Mouse (Mus musculus) C2C12 (cell line): ENCODE results near the gene Cops9. TPM values are rescaled to one million over a fixed set of nuclear protein-coding genes. Genes with fewer than 3 reads are reported as not detected.

ENCODE experiments used
- H3K27me3 ChIP-seq: one replicate; pipeline ENCODE4 v1.6.1; 2011; ENCODE audit not compliant: control insufficient read depth, insufficient read depth, insufficient read length
- H3K36me3 ChIP-seq: one replicate; pipeline ENCODE4 v1.6.1; 2011; ENCODE audit not compliant: control insufficient read depth, insufficient read depth
- H3K4me3 ChIP-seq: one replicate; pipeline ENCODE4 v1.5.1; 2011; ENCODE audit warnings: mild to moderate bottlenecking, control low read depth; ENCODE audit not compliant: poor library complexity, insufficient read depth, severe bottlenecking
- H3K79me2 ChIP-seq: one replicate; pipeline ENCODE4 v1.6.1; 2011; ENCODE audit not compliant: control insufficient read depth, insufficient read depth
- H3K79me3 ChIP-seq: one replicate; pipeline ENCODE4 v1.6.1; 2011; ENCODE audit warnings: low read depth, control low read depth
- H3ac ChIP-seq: one replicate; pipeline ENCODE3; 2011; ENCODE audit warnings: low read depth; ENCODE audit not compliant: control insufficient read depth, insufficient read length
- CEBPB ChIP-seq: IDR thresholded peaks from one replicate; pipeline ENCODE4 v1.6.1; 2011; ENCODE audit warnings: low read depth, mild to moderate bottlenecking, control low read depth, moderate library complexity
- CTCF ChIP-seq: IDR thresholded peaks from one replicate; pipeline ENCODE4 v1.5.1; 2011; ENCODE audit not compliant: control insufficient read depth, insufficient read depth, insufficient read length
- FOSL1 ChIP-seq: IDR thresholded peaks from one replicate; pipeline ENCODE4 v1.8.0; 2011; ENCODE audit warnings: mild to moderate bottlenecking, low read length; ENCODE audit not compliant: poor library complexity, insufficient read depth, severe bottlenecking
- MAX ChIP-seq: IDR thresholded peaks from one replicate; pipeline ENCODE4 v1.6.1; 2011; ENCODE audit warnings: mild to moderate bottlenecking, control low read depth
- MYOD1 ChIP-seq: IDR thresholded peaks from one replicate; pipeline ENCODE4 v1.6.1; 2011; ENCODE audit warnings: low read depth; ENCODE audit not compliant: control insufficient read depth, insufficient read length
- MYOG ChIP-seq: IDR thresholded peaks from one replicate; pipeline ENCODE4 v1.6.1; 2011; ENCODE audit not compliant: control insufficient read depth, insufficient read length; ENCODE audit errors: extremely low read depth
- USF1 ChIP-seq: IDR thresholded peaks from one replicate; pipeline ENCODE4 v1.6.1; 2011; ENCODE audit warnings: low read depth, mild to moderate bottlenecking, control low read depth, moderate library complexity
- polyA plus RNA-seq: library from polyadenylated mRNA; unstranded; fragments of >200 nt; fragmentation: generic; extraction: Trizol; gene quantifications from one replicate; pipeline ENCODE4 v1.2.1, GENCODE M21; 2012; ENCODE audit warnings: missing spikeins

Cops9 gene
- polyA plus RNA-seq, 1 experiment, result 430 TPM

DNA sequence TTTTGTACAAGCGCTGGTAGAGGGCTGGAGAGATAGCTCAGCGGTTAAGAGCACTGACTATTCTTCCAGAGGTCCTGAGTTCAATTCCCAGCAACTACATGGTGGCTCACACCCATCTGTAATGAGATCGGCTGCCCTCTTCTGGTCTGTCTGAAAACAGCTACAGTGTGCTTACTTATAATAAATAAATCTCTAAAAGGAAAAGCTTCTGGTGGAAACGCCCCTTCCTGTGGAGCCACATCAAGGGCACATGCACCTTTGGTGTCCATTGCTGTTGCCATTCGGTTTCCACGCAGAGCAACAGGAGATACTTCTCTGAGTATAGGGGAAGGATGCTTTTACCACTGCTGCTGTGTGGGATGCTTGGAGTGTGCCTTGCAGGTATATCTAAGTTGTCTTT lies 8.8 kb downstream of the Cops9 start:
- Histone ChIP-seq H3K36me3 (peaks cover 8% of the 10 kb centered on the region), H3ac (no peak overlapping the region), H3K79me3 (no peaks in the 10 kb centered on the region), H3K27me3 (no peaks in the 10 kb centered on the region), H3K4me3 (no peak overlapping the region), H3K79me2 (no peaks in the 10 kb centered on the region)
- TF ChIP-seq CEBPB, result no peak
- TF ChIP-seq USF1, result no peak
- no peak for TF ChIP-seq FOSL1
- TF ChIP-seq MAX, result no peak
- TF ChIP-seq MYOD1, result no peak
- TF ChIP-seq CTCF, result no peak
- TF ChIP-seq MYOG, result no peak

DNA sequence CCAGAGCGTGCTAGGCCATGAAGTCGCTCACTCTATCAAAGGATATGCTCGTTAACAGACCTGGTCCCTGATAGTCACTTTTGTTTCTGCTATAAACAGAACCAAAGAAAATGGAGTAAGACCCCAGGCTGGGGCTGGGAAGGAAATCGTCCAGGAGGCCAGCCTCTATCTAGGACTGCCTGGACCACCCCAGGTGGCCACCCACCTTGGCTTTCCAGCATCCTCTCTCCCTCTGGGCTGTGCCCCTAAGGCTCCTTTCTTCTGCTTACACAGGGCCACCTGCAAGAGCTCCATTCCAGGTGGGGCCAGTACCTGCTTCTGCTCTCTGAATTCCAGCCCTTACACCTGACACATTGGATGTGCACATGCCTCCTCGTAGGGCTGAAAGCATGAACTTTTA lies 9.6 kb downstream of the Cops9 start:
- no peaks in the 10 kb centered on the region for H3K79me2 ChIP-seq
- peaks cover 7% of the 10 kb centered on the region for H3K36me3 ChIP-seq
- no peak overlapping the region for H3ac ChIP-seq
- H3K27me3 ChIP-seq, result no peaks in the 10 kb centered on the region
- no peak for TF ChIP-seq CEBPB
- TF ChIP-seq FOSL1, result no peak
- TF ChIP-seq CTCF, result no peak
- TF ChIP-seq USF1, result no peak
- no peak for TF ChIP-seq MAX
- TF ChIP-seq MYOG, result no peak
- no peak for TF ChIP-seq MYOD1
- H3K4me3 ChIP-seq, result no peak overlapping the region
- no peaks in the 10 kb centered on the region for H3K79me3 ChIP-seq

DNA sequence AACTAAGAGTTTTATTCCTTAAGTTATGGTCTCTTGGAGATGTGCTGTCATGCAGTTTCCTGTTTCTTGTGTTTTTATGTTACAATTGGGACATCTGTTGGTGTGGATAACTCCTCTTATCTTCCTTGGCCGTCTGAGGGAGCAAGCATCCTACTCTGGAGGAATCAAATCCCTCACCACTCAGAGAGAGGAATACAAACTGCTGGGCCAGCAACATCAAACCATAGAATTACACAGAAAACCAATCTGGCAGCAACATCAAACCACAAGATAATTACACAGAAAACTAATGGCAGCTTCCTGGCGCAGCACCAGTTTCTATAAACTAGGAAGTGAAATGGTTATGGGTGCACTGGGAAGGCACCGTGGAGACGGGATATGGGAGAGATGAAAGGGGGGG lies 13.6 kb downstream of the Cops9 start:
- H3K36me3 ChIP-seq, result no peaks in the 10 kb centered on the region
- no peaks in the 10 kb centered on the region for H3K79me2 ChIP-seq
- no peaks in the 10 kb centered on the region for H3K79me3 ChIP-seq
- no peaks in the 10 kb centered on the region for H3K27me3 ChIP-seq
- no peak overlapping the region for H3ac ChIP-seq
- H3K4me3 ChIP-seq, result no peak overlapping the region
- TF ChIP-seq CTCF, result no peak
- no peak for TF ChIP-seq FOSL1
- no peak for TF ChIP-seq USF1
- no peak for TF ChIP-seq MYOD1
- TF ChIP-seq MYOG, result no peak
- TF ChIP-seq MAX, result no peak
- no peak for TF ChIP-seq CEBPB

DNA sequence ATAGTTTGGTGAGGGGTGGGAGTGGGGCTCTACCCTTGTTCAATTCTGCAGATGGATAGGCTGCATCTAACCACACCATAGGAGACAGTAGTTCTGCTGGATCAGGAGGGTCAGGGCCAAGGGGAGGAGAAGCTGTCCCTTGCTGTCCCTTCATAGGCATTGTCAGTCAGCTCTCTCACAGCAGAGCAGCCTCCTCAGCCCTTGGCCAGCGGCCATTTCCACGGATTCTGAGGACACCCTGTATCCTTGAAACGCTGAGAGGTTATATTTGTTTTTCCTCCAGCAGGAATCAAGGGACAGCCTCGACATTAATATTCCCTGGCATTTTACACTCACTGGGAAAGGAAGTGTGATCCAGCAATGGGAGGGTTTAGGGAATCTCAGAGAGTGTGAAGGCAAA lies 23.4 kb downstream of the Cops9 start:
- no peak overlapping the region for H3ac ChIP-seq
- no peaks in the 10 kb centered on the region for H3K36me3 ChIP-seq
- no peaks in the 10 kb centered on the region for H3K27me3 ChIP-seq
- no peaks in the 10 kb centered on the region for H3K79me3 ChIP-seq
- no peak overlapping the region for H3K4me3 ChIP-seq
- TF ChIP-seq CEBPB, result no peak
- no peak for TF ChIP-seq MYOD1
- no peak for TF ChIP-seq MAX
- no peak for TF ChIP-seq FOSL1
- no peak for TF ChIP-seq USF1
- no peak for TF ChIP-seq CTCF
- no peak for TF ChIP-seq MYOG
- no peaks in the 10 kb centered on the region for H3K79me2 ChIP-seq

DNA sequence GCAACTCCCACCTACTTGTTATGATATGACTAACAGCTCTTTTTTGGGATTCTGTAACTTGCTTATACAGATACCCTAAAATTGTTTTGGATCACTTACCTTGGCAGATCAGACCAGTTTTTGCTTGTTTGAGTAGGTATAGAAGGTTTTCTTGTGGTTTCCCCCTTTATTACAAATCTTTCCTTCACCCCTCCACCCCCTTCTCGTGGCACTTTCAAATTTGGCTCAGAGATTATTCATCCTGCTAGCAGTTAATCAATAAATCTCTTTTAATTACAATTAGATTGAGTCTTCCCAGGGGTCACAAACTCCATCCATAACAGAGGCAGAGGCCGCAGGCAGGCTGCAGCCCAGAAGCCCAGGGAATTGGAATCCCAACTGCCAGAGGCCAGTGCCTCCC lies 24.3 kb downstream of the Cops9 start, which contains the start of gene Olfr12:
Gene Olfr12, plus strand, starts transcription at position 301 of the 400 bp plus-strand sequence.
- H3ac ChIP-seq, result no peak within 1 kb of the TSS
- TF ChIP-seq FOSL1 (no peak), MYOD1 (no peak), USF1 (no peak), MAX (no peak), CTCF (no peak), CEBPB (no peak), MYOG (no peak)
- H3K79me3 ChIP-seq, result no peaks in the 10 kb centered on the region
- H3K79me2 ChIP-seq, result no peaks in the 10 kb centered on the region
- H3K36me3 ChIP-seq, result no peaks in the 10 kb centered on the region
- H3K27me3 ChIP-seq, result no peaks in the 10 kb centered on the region
- no peak within 1 kb of the TSS for H3K4me3 ChIP-seq

GRCm38 (mm10) chr1:92616046-92616445 lies 25.7 kb downstream of the Cops9 start:
- Histone ChIP-seq H3K79me3 (no peaks in the 10 kb centered on the region), H3K27me3 (no peaks in the 10 kb centered on the region), H3K36me3 (no peaks in the 10 kb centered on the region), H3K79me2 (no peaks in the 10 kb centered on the region), H3ac (no peak overlapping the region), H3K4me3 (no peak overlapping the region)
- TF ChIP-seq FOSL1 (peak; percentile 95), MYOG (no peak), MYOD1 (no peak), USF1 (peak; percentile 16), MAX (no peak), CEBPB (no peak), CTCF (no peak)
